Mouse (Mus musculus): ENCODE measurements around the gene Mrpl33.

DNA sequence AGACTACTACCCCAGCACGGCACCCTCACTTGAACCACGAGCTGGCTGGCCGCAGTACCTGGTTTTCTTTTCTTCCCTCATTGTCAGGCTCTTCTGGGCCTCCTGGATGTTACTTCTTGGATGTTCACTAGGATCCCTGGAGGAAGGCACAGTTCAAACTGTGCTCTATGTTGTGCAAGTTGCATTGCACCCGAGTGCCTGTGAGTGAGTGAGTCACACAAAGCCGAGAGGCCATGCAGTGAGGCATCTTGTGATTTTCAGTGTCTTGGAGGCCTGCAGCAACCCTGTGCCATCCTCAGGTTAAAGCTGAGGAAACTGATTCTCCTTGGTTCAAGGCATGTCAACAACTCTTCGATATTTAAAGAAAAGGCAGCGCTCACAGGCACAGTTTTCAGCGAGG is 31.8 kb downstream of the Mrpl33 start:
- no peak for TF ChIP-seq EP300 (IDR thresholded peaks at IDR 0.05; ENCODE audit: low read depth)
- TF ChIP-seq CTCF (IDR thresholded peaks at IDR 0.05; ENCODE audit: low read depth), result no peak

All from liver, postnatal 0 days (tissue).